Mouse (Mus musculus): ENCODE data around the gene Slc9a5. TPM values are rescaled to one million over a fixed set of nuclear protein-coding genes. Genes with fewer than 3 reads are reported as not detected.
A peak's percentile ranks its signal among the peaks of the same experiment; 100 is the strongest.

Slc9a5 gene
- polyA plus RNA-seq, 1 experiment from 2014 or later: 13.8 TPM

DNA sequence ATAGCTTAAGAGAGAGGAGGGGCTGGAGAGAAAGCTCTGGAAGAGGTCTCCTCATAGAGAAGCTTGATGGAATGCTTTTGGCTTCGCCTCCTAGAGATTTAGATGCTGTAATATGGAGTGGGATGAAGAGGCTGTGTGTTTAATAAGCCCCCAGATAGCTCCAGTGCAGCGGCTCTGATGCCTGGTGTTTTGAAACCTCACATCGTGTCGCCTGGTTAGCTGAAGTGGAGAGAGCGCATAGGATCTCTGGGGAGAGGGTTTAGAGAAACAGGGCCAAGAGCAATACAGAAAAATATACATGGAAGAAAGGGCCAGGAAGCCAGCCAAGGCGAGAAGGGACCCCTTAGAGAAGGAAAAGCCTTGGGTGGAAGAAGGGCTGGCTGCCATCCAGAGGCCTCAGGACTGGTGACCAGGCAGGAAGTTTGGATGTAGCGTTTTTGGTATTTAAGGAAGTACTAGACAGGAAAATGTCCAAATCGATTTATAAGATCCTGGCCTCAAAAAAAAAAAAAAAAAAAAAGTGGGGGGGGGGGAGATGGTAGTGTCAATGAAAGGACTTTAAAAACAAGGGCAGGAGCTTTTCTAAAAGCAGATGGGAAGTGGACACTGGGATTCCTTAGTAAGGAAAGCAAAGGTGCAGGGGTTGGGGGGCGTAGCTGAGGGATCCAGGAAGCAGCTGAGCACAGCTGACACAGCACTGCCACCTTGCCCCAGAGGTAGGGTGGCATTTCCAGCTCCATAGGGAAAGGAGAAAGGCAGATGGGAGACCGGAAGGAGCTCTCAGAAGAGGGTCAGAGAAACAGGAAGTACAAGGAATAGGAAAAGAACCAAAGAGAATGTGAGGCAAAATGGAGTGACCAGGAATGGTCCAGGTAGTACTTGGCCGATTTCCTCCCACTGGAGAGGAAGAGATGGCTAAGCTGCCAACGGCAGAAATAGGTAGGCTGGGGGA, 13.4 kb downstream of the Slc9a5 start:
- ATAC-seq (ENCODE audit: low FRiP score, low read depth): no peak
- no peaks in the 10 kb centered on the region for H3K27me3 ChIP-seq

DNA sequence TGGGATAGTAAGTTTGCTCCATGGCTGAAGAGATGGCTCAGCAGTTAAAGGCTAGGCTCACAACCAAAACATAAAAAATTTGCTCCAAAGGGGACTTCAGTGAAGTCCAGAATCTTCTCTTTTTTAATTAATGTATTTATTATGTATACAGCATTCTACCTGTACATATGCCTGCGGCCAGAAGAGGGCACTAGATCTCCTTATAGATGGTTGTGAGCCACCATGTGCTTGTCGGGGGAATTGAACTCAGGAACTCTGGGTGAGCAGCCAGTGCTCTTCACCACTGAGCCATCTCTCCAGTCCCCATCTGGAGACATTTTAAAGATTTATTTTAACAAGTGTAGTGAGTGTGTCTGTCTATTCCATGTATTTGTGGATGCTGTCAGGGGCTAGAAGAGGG, 18.5 kb downstream of the Slc9a5 start:
- no peak overlapping the region for H3K4me3 ChIP-seq
- no peaks in the 10 kb centered on the region for H3K9me3 ChIP-seq
- no peak overlapping the region for H3K9ac ChIP-seq
- no peaks in the 10 kb centered on the region for H3K4me1 ChIP-seq (replicated peaks)
- no peak for ATAC-seq (ENCODE audit: low FRiP score, low read depth)
- H3K27me3 ChIP-seq: no peaks in the 10 kb centered on the region
- 68% methylated on average over 2 of the region's 2 CpGs for WGBS
- no peak overlapping the region for H3K27ac ChIP-seq (replicated peaks)
- no peak overlapping the region for H3K4me2 ChIP-seq
- H3K36me3 ChIP-seq: peaks cover 39% of the 10 kb centered on the region

More for the DNA sequence above, 13.4 kb downstream of the Slc9a5 start:
- no peak overlapping the region for H3K9ac ChIP-seq
- H3K4me3 ChIP-seq: no peak overlapping the region
- peaks cover 6% of the 10 kb centered on the region; the same call in 1 of the 2 replicates for H3K4me1 ChIP-seq (replicated peaks)
- H3K27ac ChIP-seq (replicated peaks): no peak overlapping the region; the same call in 1 of the 2 replicates
- no peak overlapping the region for H3K4me2 ChIP-seq
- no peaks in the 10 kb centered on the region for H3K9me3 ChIP-seq
- H3K36me3 ChIP-seq: peaks cover 42% of the 10 kb centered on the region
- 67% methylated on average over 12 of the region's 12 CpGs for WGBS

DNA sequence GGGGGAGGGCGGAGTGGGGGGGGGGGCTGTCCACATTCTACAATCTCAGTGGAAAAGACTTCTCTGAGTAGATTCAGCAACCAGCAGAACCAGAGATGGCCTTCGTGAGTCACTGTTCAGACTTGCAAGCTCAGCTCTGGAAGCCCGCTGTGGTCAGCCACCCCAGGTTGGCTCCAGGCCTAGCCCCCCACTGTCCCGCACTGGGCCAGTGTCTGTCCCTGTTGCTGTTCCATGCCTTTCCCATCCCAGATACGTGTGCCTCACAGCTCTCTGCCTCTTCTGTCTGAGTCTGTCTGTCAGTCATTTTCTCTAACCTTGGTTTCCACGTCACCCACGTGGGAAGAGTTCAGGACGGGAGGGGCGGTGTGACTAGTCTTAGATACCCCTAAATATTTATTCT, 23.8 kb downstream of the Slc9a5 start:
- Histone ChIP-seq H3K4me1 (replicated peaks) (peaks cover 6% of the 10 kb centered on the region; the same call in 1 of the 2 replicates), H3K9ac (no peak overlapping the region), H3K27me3 (no peaks in the 10 kb centered on the region), H3K27ac (replicated peaks) (no peak overlapping the region), H3K36me3 (peaks cover 6% of the 10 kb centered on the region; the same call in 1 of the 2 replicates), H3K9me3 (no peaks in the 10 kb centered on the region), H3K4me2 (no peak overlapping the region), H3K4me3 (no peak overlapping the region)
- ATAC-seq (ENCODE audit: low FRiP score, low read depth): no peak
- 79% methylated on average over 9 of the region's 9 CpGs for WGBS

DNA sequence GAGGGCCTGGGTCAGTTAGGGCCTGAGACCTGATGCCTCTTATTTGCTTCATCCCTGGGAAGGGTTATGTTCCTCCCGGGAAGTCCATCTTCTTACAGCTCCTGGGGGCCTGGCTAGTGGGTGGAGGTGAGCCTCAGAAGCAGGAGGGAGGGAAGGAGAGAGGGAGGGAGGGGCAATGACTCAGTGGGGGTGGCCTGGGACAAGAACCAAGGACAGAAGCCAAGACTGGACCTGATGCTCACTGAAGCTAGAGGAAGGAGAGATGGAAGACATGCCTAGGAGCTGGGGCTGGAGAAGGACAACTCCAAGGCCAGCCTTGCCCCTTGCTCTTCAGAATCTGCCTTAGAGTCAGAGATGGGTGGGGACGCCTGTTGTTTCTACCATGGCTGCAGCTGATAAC, 24.4 kb downstream of the Slc9a5 start, which contains the start of gene Plekhg4:
TSS of gene Plekhg4 (plus strand) at position 243 of the 400 bp plus-strand sequence.
- ATAC-seq (ENCODE audit: low FRiP score, low read depth): no peak
- H3K27me3 ChIP-seq: no peaks in the 10 kb centered on the region
- 71% methylated on average over 2 of the region's 2 CpGs for WGBS
- no peak within 1 kb of the TSS for H3K9ac ChIP-seq
- H3K27ac ChIP-seq (replicated peaks): no peak within 1 kb of the TSS
- H3K4me1 ChIP-seq (replicated peaks): peaks cover 6% of the 10 kb centered on the region; the same call in 1 of the 2 replicates
- no peak within 1 kb of the TSS for H3K4me3 ChIP-seq
- H3K4me2 ChIP-seq: peak within 1 kb of the TSS; percentile 51
- no peaks in the 10 kb centered on the region for H3K9me3 ChIP-seq
- H3K36me3 ChIP-seq: peaks cover 6% of the 10 kb centered on the region; the same call in 1 of the 2 replicates

DNA sequence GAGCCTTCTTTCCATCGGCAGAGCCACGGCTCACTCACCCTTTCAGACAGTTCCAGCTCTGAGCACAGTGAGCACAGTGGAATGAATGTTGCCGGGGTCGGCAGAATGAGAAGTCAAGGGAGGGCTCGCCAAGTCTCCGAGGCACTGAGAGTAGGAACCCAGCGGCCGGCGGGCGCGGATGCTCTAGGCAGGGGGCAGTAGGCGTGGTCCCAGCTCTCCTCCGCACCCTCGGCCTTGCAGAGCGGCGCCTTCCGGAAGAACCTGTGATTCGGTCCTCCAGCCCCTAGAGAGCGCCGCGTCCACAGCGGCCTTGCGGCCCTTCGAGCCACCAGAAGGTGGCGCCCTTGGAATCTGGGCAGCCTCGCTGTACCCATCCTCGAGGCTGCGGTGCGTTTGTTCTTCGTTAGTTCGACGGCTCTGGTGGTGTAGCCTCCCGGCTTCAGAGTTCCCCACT, 25.9 kb downstream of the Slc9a5 start:
- peak overlapping the region; percentile 15 for H3K4me3 ChIP-seq
- no peaks in the 10 kb centered on the region for H3K27me3 ChIP-seq
- H3K4me1 ChIP-seq (replicated peaks): peaks cover 15% of the 10 kb centered on the region; the same call in 1 of the 2 replicates
- H3K36me3 ChIP-seq: no peaks in the 10 kb centered on the region
- no peak; the same call in 1 of the 2 replicates for ATAC-seq (ENCODE audit: low FRiP score, low read depth)
- peak overlapping the region; percentile 51 for H3K4me2 ChIP-seq
- H3K9me3 ChIP-seq: no peaks in the 10 kb centered on the region
- 27% methylated on average over 33 of the region's 33 CpGs for WGBS
- no peak overlapping the region for H3K9ac ChIP-seq
- no peak overlapping the region for H3K27ac ChIP-seq (replicated peaks)

DNA sequence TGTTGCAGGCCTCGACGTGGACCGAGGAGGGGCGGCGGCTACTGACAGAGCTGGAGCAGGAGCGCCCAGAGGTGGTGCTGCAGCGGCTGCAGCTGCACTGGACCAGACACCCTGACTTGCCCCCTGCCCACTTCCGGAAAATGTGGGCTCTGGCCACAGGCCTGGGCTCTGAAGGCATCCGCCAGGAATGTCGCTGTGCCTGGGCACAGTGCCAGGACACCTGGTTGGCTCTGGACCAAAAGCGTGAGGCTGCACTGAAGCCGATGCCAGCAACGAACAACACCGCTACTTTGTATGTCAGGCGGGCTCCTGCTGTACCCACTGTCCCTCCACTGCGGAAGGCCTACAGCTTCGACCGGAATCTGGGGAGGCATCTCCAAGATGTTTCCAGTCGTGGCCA, 30.0 kb downstream of the Slc9a5 start:
- no peaks in the 10 kb centered on the region for H3K9me3 ChIP-seq
- ATAC-seq (ENCODE audit: low FRiP score, low read depth): no peak
- H3K27ac ChIP-seq (replicated peaks): no peak overlapping the region
- no peak overlapping the region for H3K4me3 ChIP-seq
- H3K36me3 ChIP-seq: no peaks in the 10 kb centered on the region
- no peak overlapping the region for H3K9ac ChIP-seq
- peaks cover 15% of the 10 kb centered on the region; the same call in 1 of the 2 replicates for H3K4me1 ChIP-seq (replicated peaks)
- H3K4me2 ChIP-seq: no peak overlapping the region
- WGBS: 50% methylated on average over 19 of the region's 19 CpGs
- H3K27me3 ChIP-seq: no peaks in the 10 kb centered on the region

DNA sequence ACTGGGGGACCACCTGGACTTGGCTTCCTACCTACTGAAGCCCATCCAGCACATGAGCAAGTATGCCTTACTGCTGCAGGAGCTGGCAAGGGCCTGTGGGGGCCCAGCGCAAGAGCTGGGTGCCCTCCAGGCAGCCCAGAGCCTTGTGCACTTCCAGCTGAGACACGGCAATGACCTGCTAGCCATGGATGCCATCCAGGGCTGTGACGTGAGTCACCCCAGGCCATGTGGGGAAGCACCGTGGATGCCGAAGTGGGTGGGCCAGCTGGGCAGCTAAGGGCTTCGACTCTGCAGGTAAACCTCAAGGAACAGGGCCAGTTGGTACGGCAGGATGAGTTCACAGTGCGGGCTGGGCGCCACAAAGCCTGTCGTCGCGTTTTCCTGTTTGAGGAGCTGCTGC, 31.7 kb downstream of the Slc9a5 start:
- no peak overlapping the region for H3K4me3 ChIP-seq
- H3K27ac ChIP-seq (replicated peaks): no peak overlapping the region
- no peak for ATAC-seq (ENCODE audit: low FRiP score, low read depth)
- H3K36me3 ChIP-seq: no peaks in the 10 kb centered on the region
- H3K27me3 ChIP-seq: no peaks in the 10 kb centered on the region
- no peak overlapping the region for H3K4me2 ChIP-seq
- H3K9me3 ChIP-seq: no peaks in the 10 kb centered on the region
- no peak overlapping the region for H3K9ac ChIP-seq
- peaks cover 9% of the 10 kb centered on the region; the same call in 1 of the 2 replicates for H3K4me1 ChIP-seq (replicated peaks)
- 83% methylated on average over 12 of the region's 12 CpGs for WGBS

DNA sequence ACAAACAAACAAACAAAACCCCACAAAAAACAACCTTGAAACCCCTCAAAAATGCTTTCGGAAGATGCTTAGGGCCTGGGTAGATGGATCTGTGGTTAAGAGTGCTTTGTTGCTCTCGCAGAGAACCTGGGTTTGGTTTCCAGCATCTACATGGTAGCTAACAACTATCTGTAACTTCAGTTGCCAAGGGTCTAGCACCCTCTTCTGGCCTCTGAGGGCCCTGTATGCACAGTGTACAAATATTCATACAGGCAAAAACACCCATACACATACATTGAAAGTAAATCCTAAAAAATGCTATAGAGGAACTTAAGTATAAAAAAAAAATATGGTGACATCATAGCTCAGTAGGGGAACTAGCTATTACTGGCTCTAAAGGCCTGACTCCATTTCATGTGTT, 35.4 kb downstream of the Slc9a5 start:
- H3K36me3 ChIP-seq: no peaks in the 10 kb centered on the region
- H3K4me3 ChIP-seq: no peak overlapping the region
- no peaks in the 10 kb centered on the region for H3K9me3 ChIP-seq
- no peaks in the 10 kb centered on the region; the same call in 1 of the 2 replicates for H3K4me1 ChIP-seq (replicated peaks)
- no peak overlapping the region for H3K9ac ChIP-seq
- H3K4me2 ChIP-seq: no peak overlapping the region
- H3K27me3 ChIP-seq: no peaks in the 10 kb centered on the region
- no peak overlapping the region for H3K27ac ChIP-seq (replicated peaks)
- 93% methylated on average over 2 of the region's 2 CpGs for WGBS
- no peak for ATAC-seq (ENCODE audit: low FRiP score, low read depth)

DNA sequence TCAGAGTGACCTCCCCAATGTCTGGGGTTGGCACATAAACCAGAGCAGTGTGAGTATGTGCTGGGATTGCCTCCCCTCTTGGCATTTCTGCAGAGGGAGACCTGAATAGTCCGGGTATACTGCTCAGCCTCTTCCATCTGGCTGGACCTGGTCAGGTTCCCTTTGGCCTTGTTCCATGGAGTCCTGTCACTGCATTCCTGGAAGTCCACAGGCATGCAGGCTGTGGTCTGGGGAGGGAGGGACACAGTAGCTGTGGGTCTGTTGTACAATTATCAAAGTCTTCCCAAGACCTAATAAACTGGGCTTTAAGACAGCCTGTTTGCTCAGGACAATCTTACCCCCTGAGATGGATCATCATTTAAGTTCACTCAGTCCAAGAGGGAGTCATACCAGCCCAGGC, 38.5 kb downstream of the Slc9a5 start:
- WGBS: 74% methylated on average over 1 of the region's 1 CpGs
- H3K4me2 ChIP-seq: no peak overlapping the region

DNA sequence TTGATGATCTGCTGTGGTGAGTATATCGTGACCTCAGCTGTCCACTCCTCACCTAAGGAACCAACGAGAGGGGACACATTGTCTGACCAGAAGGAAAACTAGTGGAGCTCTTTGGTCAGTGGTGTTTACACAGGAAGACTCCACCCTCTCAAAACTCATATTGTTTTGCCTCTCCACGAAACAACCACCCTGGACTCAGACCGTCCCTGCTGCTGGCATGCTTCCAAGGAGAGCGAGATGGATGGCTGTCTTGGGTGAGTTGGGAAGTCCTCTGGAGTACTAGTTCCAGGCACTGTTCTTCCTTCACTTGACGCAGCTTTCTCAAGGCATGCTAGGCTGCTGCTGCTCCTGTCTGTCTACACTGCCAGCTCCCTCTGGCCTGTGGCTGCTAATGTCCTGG, 40.5 kb downstream of the Slc9a5 start:
- ATAC-seq (ENCODE audit: low FRiP score, low read depth): no peak
- Histone ChIP-seq H3K9me3 (no peaks in the 10 kb centered on the region), H3K27ac (replicated peaks) (no peak overlapping the region), H3K4me3 (no peak overlapping the region), H3K4me1 (replicated peaks) (no peaks in the 10 kb centered on the region), H3K9ac (no peak overlapping the region), H3K4me2 (no peak overlapping the region), H3K36me3 (no peaks in the 10 kb centered on the region), H3K27me3 (no peaks in the 10 kb centered on the region)
- WGBS: 80% methylated on average over 6 of the region's 6 CpGs

More for the DNA sequence above, 38.5 kb downstream of the Slc9a5 start:
- no peak for ATAC-seq (ENCODE audit: low FRiP score, low read depth)
- H3K4me3 ChIP-seq: no peak overlapping the region
- no peak overlapping the region for H3K27ac ChIP-seq (replicated peaks)
- no peaks in the 10 kb centered on the region for H3K27me3 ChIP-seq
- H3K9me3 ChIP-seq: no peaks in the 10 kb centered on the region
- no peaks in the 10 kb centered on the region for H3K4me1 ChIP-seq (replicated peaks)
- no peak overlapping the region for H3K9ac ChIP-seq
- no peaks in the 10 kb centered on the region for H3K36me3 ChIP-seq

DNA sequence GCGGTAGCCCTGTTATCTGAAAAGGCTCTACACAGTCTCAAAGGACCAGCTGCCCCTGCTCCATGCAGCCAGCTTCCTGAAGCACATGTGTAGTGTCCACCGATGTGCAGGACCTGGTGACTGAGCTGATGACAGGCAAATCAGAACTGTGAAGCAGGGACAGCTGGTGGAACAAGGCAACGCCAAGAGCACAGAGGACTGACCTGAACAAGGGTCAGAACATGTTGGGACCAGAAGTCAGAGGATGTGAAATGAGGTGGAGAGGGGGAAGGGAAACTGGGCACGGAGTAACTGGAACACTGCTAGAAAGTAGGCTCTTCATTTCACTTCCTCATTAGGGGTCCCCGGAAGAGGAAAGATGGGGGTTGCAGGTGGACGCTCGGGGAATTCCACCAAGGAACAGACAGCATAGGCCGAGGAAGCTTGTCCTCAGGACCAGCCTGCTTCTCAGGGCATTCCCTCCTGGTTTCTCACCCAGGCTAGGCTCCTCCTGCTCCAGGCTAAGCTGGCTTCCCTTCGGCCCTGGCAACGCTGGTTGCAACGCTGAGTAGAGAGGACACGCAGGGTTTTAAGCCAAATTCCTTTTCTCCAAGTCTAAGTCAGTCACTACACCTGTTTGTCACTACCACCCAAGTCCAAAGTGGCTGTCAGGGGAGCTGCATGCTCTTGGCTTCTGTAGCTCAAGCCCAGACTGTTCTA, 44.6 kb downstream of the Slc9a5 start:
- Histone ChIP-seq H3K4me3 (no peak overlapping the region), H3K4me2 (no peak overlapping the region), H3K27ac (replicated peaks) (no peak overlapping the region), H3K36me3 (no peaks in the 10 kb centered on the region), H3K4me1 (replicated peaks) (no peaks in the 10 kb centered on the region), H3K9me3 (no peaks in the 10 kb centered on the region), H3K27me3 (no peaks in the 10 kb centered on the region), H3K9ac (no peak overlapping the region)
- no peak for ATAC-seq (ENCODE audit: low FRiP score, low read depth)
- 86% methylated on average over 12 of the region's 12 CpGs for WGBS

DNA sequence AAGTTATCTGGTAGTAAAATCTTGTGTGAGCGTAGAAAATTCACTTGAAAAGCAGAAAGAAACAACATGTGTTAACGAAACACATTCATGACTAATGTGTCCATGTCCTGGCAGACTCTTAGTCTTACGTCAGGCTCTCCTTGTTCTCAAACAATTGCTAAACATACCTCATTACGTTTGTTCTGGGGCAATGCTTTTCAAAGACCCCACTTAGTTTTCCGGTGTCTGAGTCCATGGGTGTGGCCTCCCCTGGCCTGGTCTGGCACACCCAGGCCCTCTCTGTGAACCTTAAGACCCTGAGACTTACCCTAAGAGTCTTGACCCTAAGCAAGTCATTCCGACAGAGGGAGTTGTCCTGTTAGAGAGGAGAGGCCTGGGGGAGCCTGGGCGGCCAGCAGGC, 45.3 kb downstream of the Slc9a5 start:
- no peaks in the 10 kb centered on the region for H3K9me3 ChIP-seq
- 52% methylated on average over 7 of the region's 7 CpGs for WGBS
- no peaks in the 10 kb centered on the region for H3K36me3 ChIP-seq
- H3K4me2 ChIP-seq: no peak overlapping the region
- no peak for ATAC-seq (ENCODE audit: low FRiP score, low read depth)
- H3K27ac ChIP-seq (replicated peaks): no peak overlapping the region
- no peak overlapping the region for H3K4me3 ChIP-seq
- no peak overlapping the region for H3K9ac ChIP-seq
- H3K4me1 ChIP-seq (replicated peaks): no peaks in the 10 kb centered on the region
- H3K27me3 ChIP-seq: no peaks in the 10 kb centered on the region
